Mouse (Mus musculus) cerebellum, adult 2 months (tissue): ENCODE measurements around the gene Gucy2c. TPM values are rescaled to one million over a fixed set of nuclear protein-coding genes. Genes with fewer than 3 reads are reported as not detected.
"Not testable (repeated sequence)": the region's sequence is repeated elsewhere in the genome, so short reads cannot be mapped to it uniquely, and the experiment has no call there.

Source experiments
- DNase-seq, 2 experiments: peaks; one replicate each; pipeline ENCODE4 v3.0.0; 2021
- H3K27ac ChIP-seq: fragments of 200-500 bp; 2 replicates; pipeline ENCODE4 v1.5.1; 2012; ENCODE audit warnings: low read length, control low read depth, inconsistent platforms; ENCODE audit not compliant: insufficient read depth
- H3K27me3 ChIP-seq: fragments of 200-500 bp; 2 replicates; pipeline ENCODE4 v1.6.1; 2012; ENCODE audit warnings: inconsistent platforms, mild to moderate bottlenecking, low read length, moderate library complexity; ENCODE audit not compliant: control insufficient read depth, insufficient read depth
- H3K4me1 ChIP-seq: fragments of 200-500 bp; 2 replicates; pipeline ENCODE4 v1.6.1; 2011; ENCODE audit warnings: low read length; ENCODE audit not compliant: control insufficient read depth, insufficient read depth
- H3K4me3 ChIP-seq: fragments of 200-500 bp; replicated peaks from 2 replicates; pipeline ENCODE3; 2011; ENCODE audit warnings: mild to moderate bottlenecking, low read depth, low read length, control low read depth; ENCODE audit not compliant: insufficient read depth
- CTCF ChIP-seq: fragments of 200-500 bp; IDR thresholded peaks from 2 replicates; pipeline ENCODE4 v1.5.1; 2011; ENCODE audit warnings: low read depth, mild to moderate bottlenecking, control low read depth, low read length, moderate library complexity, borderline replicate concordance; ENCODE audit not compliant: insufficient read depth
- POLR2A ChIP-seq: fragments of 200-500 bp; IDR thresholded peaks from 2 replicates; pipeline ENCODE4 v1.6.1; 2011; ENCODE audit warnings: low read length, control low read depth, borderline replicate concordance; ENCODE audit not compliant: insufficient read depth
- WGBS: fragments of 180-500 bp; shearing (Covaris S2); methylation state at CpG from one replicate; pipeline ENCODE4 v1.1.7; 2018; 5-methylcytosine and 5-hydroxymethylcytosine counted together
- polyA plus RNA-seq: library from polyadenylated mRNA; depleted of rRNA; stranded (reverse); fragments of >200 nt; gene quantifications from 2 replicates; pipeline ENCODE4 v1.2.3, GENCODE M21; 2012

The Gucy2c gene
- polyA plus RNA-seq, 1 experiment: 0.10 TPM

DNA sequence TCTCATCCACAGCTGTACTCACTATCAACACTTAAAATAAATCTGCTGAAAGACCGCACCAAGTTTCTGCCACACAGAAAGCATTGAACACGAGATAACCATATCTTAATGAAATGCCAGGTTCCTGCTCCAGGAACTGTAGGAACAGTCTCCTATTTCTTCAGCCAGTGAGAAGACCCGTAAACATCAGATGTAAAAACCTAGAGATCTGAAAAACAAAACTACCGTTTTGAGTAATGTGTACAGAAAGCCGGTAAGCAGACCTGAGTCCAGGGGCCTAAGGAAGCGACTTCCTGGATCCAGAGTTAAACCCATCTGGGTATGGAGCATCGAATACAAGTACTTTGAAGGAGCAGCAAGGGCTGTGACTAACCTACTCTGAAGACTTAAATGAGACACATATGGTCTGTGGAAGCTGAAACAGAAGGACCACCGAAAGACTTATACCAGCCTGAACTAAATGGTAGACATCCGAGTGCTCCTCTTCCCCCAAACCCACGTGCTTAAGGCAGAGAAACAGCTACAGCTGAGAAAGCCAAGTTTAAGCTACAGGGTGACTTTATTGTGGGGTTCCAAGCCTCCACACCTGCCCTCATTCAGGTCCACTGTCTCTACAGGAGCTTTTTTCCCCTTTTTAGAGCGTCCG, 21.7 kb upstream of the Gucy2c start:
- 19% methylated on average over 12 of the region's 12 CpGs for WGBS
- peak overlapping the region; percentile 23; the same call in 1 of the 2 replicates for H3K27ac ChIP-seq
- H3K4me1 ChIP-seq: no peaks in the 10 kb centered on the region
- no peaks in the 10 kb centered on the region for H3K27me3 ChIP-seq
- no peak for DNase-seq
- no peak for TF ChIP-seq POLR2A
- TF ChIP-seq CTCF: no peak
- peak overlapping the region; percentile 80 for H3K4me3 ChIP-seq

DNA sequence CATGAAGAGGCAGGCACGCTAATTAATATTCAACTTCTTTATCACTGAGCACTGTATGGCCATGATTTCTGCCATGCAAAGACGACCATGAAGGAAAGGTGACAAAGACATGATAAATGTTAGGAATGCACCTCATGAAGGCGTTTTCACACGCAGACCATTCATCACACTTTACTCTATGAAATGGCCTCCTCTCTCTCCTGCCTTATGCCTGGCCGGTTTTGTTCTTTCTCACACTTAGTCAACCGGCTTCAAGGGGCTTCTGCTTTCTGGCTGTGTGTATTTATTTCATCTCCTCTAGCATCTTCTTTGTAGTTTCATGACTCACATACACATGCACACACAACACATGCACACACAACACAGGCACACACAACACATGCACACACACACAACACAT, 19.7 kb upstream of the Gucy2c start:
- no peaks in the 10 kb centered on the region for H3K27me3 ChIP-seq

DNA sequence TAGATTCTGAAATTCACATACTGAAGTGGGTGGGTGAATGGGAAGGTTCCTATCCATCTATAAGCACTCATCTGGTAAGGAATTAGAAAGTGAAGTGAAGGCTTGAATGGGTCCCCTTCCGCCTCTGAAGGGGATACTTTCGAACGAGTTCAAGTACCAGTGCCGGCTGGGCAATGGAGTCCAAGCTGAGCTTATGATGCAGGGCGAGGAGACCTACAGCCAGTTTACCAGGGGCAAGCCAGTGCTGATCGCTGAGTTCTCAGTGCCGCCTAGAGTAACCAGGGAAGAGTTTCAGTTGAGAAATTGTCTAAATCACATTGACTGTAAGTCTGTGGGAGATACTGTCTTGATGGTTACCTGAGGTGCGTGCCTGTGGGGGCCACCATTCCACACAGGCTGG, 19.1 kb upstream of the Gucy2c start:
- TF ChIP-seq POLR2A (no peak), CTCF (no peak)
- Histone ChIP-seq H3K4me1 (no peaks in the 10 kb centered on the region), H3K4me3 (no peak overlapping the region), H3K27ac (no peak overlapping the region), H3K27me3 (no peaks in the 10 kb centered on the region)
- 95% methylated on average over 8 of the region's 8 CpGs for WGBS
- DNase-seq: no peak

More for the DNA sequence above, 19.7 kb upstream of the Gucy2c start:
- no peak for TF ChIP-seq POLR2A
- TF ChIP-seq CTCF: no peak
- no peak for DNase-seq
- H3K4me1 ChIP-seq: no peaks in the 10 kb centered on the region
- no peak overlapping the region for H3K27ac ChIP-seq
- 87% methylated on average over 6 of the region's 6 CpGs for WGBS
- H3K4me3 ChIP-seq: no peak overlapping the region

DNA sequence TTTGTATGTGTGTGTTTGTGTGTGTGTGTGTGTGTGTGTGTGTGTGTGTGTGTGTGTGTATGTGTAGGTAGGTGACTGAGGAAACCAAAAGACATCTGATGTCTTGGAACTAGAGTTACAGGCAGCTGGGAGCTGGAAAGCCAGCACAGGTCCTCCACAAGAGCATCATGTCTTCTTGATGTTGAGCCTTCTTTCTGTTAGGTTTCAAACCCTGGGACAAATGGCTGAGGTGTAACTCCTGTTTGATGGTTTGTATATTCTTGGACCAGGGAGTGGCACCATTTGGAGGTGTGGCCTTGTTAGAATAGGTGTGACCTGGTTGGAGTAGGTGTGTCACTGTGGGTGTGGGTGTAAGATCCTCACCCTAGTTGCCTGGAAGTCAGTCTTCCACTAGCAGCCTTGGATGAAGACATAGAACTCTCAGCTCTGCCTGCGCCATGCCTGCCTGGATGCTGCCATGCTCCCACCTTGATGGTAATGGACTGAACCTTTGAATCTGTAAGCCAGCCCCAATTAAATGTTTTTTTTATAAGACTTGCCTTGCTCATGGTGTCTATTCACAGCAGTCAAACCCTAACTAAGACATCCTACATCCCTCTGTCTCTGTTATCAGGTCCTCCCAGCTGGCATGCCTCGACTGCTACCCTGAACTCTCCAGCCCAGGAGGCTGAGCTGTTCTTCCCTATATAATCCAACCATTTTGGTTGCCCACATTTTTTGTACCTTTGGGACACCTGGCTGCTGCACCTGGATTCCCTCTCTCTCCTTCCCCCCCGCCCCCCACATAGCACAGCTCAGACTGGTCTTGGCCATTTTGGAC, 16.5 kb upstream of the Gucy2c start:
- H3K27ac ChIP-seq, H3K4me1 ChIP-seq, H3K27me3 ChIP-seq, DNase-seq, H3K4me3 ChIP-seq: not testable (repeated sequence)
- WGBS: 90% methylated on average over 3 of the region's 3 CpGs

DNA sequence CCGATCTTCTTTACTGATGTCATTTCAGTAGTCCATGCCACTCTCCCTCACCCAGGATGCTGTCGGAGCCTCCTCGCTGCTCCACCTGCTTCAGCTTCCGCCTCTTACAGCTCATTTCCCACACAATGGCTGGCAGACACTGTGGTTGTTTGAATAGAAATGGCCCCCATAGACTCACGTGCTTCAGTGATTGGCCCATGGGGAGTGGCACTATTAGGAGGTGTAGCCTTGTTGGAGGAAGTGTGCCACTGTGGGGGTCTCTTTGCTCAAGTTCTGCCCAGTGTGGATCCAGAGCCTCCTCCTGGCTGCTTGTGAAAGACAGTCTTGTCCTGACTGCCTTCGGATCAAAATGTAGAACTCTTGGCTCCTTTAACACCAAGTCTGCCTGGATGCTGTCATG, 14.3 kb upstream of the Gucy2c start:
- WGBS: 63% methylated on average over 6 of the region's 6 CpGs
- no peaks in the 10 kb centered on the region for H3K4me1 ChIP-seq
- no peak overlapping the region for H3K27ac ChIP-seq
- H3K4me3 ChIP-seq: no peak overlapping the region
- TF ChIP-seq CTCF: no peak
- no peak for TF ChIP-seq POLR2A
- H3K27me3 ChIP-seq: no peaks in the 10 kb centered on the region
- DNase-seq: no peak

DNA sequence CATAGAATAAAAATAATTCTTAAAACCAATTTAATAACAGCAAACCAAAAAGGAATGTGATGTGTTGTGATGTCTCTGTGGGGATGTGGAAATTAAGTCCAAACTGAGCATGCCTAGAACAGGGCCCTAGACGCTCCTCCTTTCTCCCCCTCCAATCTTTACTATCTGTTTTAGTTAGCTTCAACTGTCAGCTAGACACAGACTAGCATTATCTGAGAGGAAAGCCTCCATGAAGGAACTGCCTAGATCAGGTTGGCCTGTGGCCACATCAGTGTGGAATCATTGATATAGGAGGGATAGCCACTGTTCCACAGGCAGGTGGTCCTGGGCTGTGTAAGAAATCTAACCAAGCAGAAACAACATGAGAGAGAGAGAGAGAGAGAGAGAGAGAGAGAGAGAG, 13.5 kb upstream of the Gucy2c start:
- 88% methylated on average over 1 of the region's 1 CpGs for WGBS
- Histone ChIP-seq H3K27ac (no peak overlapping the region), H3K27me3 (no peaks in the 10 kb centered on the region)

DNA sequence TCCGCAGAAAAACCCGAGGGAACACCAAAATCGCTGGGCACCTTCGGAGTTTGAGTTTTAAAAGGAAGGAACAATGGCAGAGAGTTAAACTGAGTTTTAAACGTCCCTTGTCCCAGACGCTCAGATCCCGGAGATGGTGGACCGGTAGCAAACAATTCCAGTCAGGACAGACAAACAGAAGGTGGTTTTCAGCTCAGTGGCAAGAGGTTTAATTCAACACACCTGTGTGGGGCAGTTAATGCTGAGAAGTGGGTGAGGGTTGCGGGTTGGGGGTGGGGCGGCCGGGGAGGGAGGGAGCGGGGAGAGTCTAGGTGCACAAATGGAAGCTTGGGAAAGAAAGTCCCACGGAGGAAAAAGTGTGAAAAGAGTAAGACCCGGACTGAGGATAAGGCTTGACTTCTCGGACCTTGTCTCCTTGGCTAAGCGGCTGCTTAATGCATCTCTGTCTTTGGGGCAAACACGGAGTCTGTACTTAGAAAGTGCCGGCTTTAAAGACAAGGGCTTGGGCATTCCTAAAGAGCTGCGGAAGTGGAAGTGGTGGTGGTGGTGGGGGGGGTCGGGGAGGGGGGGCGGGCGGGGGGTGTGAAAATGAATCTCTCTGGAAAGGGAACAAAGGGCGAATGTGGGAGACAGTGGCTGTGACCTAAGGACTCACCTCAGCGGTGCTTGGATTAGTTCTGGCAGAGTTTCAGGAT, 12.4 kb upstream of the Gucy2c start:
- no peaks in the 10 kb centered on the region for H3K27me3 ChIP-seq
- WGBS: 2% methylated on average over 23 of the region's 24 CpGs
- H3K4me1 ChIP-seq: no peaks in the 10 kb centered on the region
- peak overlapping the region; percentile 23 for H3K4me3 ChIP-seq
- TF ChIP-seq POLR2A (no peak), CTCF (no peak)
- DNase-seq: no peak
- no peak overlapping the region for H3K27ac ChIP-seq

More for the DNA sequence above, 13.5 kb upstream of the Gucy2c start:
- Histone ChIP-seq H3K4me3 (no peak overlapping the region), H3K4me1 (no peaks in the 10 kb centered on the region)
- TF ChIP-seq CTCF: no peak
- TF ChIP-seq POLR2A: no peak
- no peak for DNase-seq
